Mouse (Mus musculus) embryonic stem cell, embryonic (primary cell): ENCODE measurements around the gene Gm8922.
"Not testable (repeated sequence)": the region's sequence is repeated elsewhere in the genome, so short reads cannot be mapped to it uniquely, and the experiment has no call there.

ENCODE experiments used
- CTCF ChIA-PET, 4 experiments: fragments of 300-600 bp in 2 of 4; fragments of 350-600 bp in 2 of 4; sonication (Branson Sonifier 250); formaldehyde crosslinking; loops; one replicate each; lab custom pipeline; 2022; ENCODE audit warnings: inconsistent platforms in 2 of 4; lab: Charles Lee
- POLR2A ChIA-PET, 4 experiments: fragments of 300-600 bp in 2 of 4; fragments of 350-600 bp in 2 of 4; sonication (Branson Sonifier 250); formaldehyde crosslinking; loops; one replicate each; lab custom pipeline; 2022; ENCODE audit warnings: antibody characterized with exemption in 4 of 4, inconsistent platforms in 1 of 4; lab: Charles Lee

Gm8922 gene

DNA sequence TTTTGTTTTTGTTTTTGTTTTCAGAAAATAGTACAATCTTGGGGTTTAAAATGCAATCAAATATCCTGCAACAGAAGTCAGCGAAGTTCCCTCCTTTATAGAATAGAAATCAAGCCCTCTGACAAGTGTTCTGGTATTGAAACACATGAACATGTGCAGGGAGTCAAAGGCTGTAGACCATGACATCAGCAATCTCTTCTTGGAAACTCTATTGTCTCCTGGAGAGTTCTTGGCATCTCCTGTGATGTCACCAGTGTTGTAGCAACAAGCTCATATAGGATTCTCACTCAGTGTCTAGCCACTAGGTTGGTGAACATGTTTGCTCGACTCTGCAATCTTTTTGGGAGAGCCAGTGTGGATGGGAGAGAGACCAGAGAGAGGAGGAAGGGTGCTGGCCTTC, at the start of gene Gm8922:
Gene Gm8922 (plus strand): TSS at position 301 of the 400 bp plus-strand sequence.
- POLR2A ChIA-PET: not testable (repeated sequence)

More for the DNA sequence above, at the start of gene Gm8922:
- CTCF ChIA-PET: not testable (repeated sequence)
